Mouse (Mus musculus) yolk sac, embryonic 10.5 days (tissue): ENCODE measurements around the gene Arsg.

Source experiments
- DNase-seq: peaks from one replicate; pipeline ENCODE4 v3.0.0-alpha.2; 2017; ENCODE audit warnings: low spot score

Arsg gene

DNA sequence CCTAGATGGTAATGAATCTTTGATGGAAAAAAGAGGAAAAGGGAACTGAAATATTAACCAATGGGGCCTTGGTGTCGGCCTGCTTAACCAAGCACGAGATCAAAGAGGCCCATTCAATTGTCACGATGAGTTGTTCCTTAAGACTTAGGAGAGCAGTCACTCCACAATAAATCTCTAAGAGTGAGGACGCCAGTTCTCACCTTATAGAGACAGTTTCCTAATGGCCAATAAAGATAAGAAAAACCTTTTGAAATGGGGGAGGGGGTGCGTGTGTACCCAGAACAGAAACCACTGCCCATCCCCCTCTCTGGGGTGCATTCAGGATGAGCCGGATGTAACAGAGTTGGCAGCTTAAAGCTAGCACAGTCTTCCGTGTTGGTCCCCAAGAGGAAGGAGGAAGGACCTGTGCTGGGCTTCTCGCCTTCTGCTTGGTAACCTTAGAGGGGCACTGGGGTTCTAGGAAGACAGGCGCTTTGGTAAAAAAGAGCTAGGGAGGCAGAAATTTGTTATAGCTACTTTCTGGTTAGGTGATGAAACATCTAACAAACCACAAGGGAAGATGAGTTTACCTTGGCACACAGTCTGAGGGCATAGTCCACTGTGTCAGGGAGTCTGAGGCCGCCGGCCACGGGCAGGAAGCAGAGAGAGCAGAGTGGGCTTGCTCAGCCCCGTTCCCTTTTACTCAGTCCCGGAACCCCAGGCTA is 22.7 kb downstream of the Arsg start:
- DNase-seq, result no peak

DNA sequence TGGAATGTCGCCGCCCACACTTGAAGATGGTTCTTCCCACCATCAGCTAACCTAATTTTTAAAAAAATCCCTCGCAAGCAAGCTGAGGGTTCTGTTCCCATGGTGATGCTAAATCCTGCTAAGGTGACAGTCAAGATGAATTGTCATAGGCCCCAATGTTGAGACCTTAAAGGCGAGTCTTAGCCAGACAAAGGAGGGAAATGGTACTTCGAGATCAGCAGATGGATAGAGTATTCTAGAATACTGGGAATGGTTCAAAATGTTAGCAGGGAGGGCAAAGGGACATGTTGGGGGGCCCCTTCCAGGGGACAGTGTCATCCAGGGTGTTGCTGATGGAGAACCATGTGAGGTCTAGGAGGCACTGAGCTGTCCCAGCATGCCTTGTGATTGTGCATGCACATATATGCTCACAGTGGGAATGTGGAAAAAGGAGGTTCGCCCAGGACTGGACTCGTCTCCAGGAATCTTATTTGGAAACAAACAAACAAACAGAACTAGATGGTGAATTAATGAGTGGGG is 23.4 kb downstream of the Arsg start:
- no peak for DNase-seq

DNA sequence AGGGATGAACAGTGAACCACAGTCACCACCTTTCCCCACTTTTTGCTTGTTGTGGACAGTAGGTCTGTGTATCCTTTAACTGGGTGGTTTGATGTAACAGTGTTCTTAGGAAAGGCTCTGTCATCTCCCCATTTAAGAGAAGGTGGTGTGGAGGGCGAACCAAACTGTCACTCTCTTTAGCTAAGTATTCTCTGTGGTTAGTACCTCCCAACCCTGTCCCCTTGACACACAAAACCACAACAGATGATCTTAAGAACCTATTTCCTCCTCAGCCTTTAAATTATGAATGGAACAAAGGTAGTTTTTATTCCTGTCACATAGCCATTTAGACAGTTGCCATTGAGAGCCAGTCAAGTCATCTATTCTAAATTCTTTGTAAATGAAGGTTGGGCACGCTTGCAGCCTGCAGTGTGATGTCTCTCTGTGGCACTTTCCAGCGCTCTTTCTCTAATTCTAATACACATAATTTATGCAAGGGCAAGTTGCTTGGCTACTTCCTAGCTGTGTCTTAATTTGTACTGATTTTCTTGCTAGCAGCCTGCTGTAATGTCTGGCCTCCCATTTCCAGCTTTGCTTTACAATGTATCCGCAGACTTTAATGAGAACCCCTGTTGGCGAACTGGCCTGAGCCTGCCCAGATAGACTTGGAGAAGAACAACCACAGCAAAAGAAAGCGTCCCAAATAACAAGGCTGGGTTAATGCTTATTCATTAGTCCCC is 24.0 kb downstream of the Arsg start:
- no peak for DNase-seq

DNA sequence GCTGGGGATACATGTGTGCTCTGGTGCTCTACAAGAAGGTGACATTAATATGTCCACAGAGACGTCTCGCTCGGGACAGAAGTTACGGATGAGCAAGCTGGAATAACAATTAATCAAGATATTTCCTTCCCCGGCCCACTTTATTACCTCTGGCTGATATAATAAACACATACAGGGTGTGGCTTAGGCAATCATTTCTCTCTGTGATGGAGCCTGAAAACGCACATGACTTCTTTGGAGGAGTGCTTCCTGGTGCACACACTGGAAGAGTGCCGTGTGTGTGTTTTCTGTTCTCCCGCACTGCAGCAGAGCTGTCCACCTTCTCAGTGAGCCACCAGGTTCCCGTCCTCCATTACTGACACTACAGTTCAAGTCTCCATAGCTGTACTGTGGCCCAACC is 24.8 kb downstream of the Arsg start:
- no peak for DNase-seq

DNA sequence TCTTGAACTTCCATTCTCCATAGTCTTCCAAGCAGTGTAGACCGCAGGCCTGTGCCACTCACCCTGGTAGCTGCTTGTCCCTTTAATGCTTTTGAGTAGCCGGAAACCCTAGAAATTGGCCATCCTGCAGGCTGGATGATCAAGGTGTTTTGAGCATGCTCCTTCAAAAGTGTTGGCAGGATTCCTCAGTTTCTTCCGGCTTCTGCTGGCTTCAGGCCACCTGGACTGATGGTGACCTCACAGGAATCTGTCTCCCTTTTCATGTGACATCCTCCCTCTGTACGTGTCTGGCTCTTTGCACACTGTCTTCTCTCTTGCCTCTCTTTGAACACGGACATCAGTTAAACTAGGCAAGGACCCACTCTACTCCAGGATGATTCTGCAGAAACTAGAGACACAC is 27.0 kb downstream of the Arsg start:
- no peak for DNase-seq

DNA sequence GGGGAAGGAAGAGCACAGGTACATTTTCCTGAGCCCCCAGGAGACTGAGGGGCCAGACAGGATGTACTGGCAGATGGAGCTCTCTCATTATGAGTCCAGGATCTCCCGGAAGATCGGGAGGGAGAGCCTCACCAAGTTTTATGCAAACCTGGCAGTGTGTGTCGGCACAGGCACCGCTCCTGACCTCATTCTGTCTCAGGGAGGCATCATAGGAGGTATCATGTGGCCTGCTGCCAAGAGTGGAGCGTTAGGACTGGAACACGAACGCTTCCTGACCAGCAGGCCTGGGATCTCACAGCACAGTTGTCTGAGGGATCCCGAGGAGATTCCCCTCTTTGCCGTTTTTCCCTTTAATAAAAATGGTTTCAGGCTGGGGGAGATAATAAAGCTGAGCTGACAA is 31.8 kb downstream of the Arsg start:
- DNase-seq, result no peak

DNA sequence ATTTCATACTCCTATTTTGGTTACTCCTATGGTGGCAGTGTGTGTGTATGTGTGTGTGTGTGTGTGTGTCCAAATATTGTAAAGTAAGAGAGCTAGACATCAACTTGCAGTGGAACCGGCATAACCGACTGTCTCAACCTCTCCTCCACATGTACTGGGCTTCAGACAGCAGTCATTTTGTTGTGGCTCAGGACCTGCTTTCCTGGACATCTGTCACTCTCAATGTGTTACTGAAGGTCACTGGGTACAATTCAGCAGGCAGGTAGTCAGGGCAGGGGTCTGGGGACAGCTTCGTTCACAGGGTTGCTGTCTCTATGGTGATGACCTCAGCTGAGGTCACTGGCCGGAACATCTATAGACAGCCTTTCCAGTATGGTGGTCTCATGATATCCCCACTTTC is 32.6 kb downstream of the Arsg start:
- DNase-seq, result no peak

DNA sequence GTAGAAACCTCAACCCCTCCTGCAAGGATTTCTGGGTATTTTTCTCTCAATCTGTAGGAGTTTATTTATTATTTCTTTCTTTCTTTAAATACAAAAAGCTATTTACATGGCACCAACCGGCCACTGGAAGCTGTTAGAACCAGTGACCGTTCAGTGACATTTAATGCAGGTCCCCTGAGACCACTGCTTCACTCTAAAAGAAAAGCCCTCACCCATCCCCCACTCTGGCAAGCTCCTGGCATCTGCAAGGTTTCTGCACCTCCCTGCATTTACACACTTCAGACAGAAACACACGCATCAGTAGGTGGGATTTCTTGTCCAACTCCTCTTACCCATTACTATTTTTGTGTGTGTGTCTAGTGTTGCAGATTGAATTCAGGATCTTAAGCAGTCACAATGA is 33.9 kb downstream of the Arsg start:
- no peak for DNase-seq

DNA sequence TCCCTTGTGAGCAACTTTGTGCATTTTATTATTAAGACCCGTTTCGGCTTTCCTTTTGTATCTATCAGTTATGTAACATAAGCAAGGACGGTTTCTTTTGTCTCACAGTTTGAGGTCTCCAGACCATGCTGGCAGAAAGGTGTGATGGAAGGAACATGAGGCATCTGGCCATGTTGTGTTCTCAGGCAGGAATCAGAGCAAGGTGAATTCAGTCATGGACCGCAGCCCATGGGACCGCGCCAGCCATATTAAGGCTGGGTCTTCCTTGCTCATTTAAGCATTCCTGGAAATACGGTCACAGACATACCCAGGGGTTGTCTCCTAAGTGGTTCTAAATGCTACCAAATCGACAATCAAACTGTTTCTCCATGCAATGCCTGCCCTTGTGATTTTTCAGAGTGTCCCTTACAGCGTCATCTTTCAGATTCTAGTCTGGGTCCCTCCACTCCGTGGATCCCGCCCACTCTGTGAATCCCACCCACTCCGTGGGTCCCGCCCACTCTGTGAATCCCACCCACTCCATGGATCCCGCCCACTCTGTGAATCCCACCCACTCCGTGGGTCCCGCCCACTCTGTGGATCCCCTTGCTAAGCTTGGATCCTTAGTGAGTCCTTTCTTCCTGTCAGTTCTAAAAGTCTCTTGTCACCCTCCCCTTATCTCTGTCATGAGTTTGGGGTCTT is 40.0 kb downstream of the Arsg start:
- DNase-seq, result no peak

DNA sequence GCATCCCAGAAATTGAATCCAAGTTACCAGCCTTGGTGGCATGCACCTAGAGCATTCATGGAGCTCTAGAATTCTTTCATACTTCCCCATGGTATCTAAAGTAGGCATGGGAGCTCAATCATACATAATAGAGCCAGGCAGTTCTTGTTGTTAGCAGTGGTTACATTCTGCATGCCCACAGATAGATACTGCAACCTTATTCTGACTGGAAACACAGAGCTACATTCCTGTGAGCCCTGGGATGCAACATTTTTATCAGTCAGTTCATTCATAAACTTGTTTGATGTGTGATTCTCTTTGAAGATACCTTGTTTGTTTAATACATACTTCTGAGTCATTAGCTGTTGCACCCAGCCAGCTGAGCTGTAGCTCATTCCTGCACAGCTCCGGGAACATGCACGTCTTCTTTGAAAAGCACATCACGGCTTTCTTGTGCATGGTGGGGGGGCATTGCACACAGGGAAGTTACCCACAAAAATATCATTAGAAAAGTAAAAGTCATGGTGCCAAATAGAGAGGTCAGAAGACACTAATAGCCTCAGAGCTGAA is 41.0 kb downstream of the Arsg start:
- DNase-seq, result no peak

DNA sequence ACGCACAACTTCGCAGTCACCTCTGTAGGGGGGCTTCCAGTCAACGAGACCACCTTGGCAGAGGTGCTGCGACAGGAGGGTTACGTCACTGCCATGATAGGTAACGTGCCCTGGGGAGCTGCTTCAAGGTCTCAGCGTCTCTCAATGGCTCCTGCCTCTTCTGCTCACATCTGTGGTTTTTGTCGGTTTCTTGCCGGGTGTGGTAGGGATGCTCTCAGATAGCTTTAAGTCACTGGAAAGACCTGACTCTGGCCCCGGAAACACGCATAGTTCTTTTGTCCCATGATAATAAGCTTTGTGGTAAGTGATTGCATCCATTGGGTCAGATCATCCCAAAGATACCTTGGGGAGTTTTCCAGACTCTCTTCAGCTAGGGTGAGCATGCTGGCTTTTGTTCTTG is 44.2 kb downstream of the Arsg start:
- no peak for DNase-seq

DNA sequence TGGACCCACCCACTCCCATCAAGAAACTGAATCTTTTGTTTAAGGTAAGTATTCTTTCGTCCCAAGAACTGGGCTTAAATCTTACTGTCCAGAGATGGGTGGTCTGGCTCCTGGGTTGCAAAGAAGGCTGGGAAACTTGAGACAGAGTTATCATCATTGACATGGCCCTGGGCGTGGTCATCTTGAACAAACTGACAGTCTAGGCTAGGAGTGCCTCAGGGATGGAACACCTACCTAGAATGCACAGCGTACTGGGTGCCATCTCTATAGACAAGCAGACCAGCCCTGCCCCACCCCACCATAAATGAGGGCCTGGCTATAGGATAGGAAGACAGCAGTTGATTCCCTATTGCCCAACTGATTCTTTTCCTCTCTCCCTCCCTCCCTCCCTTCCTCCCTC is 44.6 kb downstream of the Arsg start:
- no peak for DNase-seq

DNA sequence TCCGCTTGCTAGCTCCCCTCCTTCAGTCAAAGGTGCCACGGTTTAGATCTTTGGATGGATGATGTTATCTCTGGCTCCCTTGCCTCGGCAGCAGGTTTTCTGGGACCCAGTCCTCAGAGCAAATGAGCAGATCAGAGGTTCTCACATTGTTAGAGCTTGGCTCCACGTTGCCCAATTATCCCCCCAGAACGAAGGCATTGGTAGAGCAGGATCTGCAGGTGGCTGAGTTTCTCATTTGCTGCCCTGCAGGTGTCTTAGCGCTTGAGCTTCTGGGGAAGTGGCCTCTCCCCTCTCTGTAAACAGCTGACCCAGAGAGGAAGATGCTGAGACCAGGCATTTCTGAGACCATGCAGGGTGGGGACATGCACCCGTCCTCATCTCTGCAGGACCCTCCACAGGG is 47.8 kb downstream of the Arsg start:
- no peak for DNase-seq

DNA sequence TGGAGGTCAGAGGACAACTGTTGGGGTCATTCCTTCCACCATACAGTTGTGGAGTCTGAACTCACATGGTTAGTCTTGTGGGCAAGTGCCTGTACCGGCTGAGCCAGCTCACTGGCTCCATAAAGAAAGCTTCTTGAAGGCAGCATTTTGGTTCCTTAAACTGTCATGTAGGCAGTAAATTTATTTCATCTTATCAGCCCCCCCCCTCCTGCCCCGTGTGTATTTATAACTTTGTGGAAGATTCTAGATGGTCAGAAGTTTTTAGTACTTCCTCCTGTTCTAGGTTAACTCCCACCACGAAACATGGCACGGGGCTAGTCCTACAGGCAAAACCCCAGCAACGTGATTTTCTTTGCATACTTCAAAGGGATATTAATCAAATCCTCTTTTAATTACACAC is 51.7 kb downstream of the Arsg start:
- DNase-seq, result no peak

DNA sequence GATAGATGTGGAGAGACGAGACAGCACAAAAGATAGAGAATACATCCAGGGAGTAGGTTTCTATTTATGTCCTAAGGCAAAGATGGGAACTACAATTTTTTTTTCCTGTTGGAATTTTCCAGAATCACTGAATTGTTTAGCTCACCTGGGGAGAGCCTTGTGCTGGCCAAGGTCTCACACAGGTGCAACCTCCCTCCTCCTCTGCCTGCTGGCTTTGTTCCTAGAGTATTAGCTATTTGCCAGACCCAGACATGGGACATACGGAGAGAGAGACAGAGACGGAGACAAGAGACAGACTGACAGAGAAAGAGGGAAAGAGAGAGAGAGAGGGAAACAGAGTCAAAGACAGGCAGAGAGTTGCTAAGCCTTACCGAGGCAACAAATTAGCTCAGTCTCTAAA is 52.4 kb downstream of the Arsg start:
- DNase-seq, result no peak

DNA sequence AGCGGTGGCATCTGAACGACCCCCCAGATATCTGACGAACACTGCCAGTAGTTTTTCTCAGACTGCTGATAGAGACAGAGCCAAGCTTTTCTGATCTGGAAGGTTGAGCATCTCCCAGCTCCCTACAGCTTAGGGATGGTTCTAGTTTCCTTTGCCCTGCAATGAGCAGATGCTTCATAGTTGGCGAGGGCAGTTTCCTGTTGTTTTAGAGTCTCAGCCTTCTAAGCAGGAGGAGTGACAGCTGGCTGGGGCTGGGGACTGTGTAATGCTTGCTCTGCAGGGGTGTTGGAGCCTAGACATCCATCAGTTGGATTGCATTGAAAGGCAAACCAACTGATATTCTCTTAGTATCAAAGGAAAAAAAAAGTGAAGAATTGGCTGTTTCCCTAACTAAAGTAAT is 56.9 kb downstream of the Arsg start:
- DNase-seq, result no peak

DNA sequence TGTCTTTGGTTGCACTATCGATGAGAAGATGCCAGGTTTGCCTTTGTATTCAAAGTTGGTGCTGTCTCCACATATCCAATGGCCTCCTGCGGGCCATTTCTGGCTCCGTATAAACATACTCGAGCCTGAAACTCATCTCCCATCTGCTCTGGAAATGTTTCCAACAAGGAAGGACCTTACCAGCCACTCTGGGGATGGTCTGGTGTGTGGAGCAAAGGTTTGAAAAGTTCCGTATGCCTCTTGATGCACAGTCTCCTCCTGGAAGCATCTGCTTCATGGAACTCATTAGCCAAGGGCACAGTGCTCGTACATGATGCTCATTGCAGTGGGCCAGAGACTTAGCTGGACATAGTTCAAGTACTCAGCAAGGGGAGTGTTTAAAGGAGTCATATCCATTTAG is 62.8 kb downstream of the Arsg start:
- no peak for DNase-seq

DNA sequence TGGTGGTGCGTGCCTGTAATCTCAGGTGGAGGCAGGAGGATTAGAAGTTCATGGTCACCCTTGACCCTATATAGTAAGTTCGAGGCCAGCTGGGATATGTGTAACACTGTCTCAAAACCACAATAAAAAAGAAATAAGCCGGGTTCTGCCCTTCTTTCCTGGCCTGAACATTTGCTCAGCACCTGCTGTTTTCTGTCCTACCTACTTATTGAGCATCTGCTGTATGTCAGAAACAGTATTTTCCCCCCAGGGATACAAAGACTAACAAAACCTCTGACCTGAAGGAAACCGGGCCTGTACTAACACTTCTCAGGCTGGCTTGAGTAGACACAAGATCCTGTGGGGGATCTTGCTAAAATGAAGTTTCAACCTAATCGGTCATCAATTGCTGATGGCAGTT is 63.8 kb downstream of the Arsg start:
- DNase-seq, result no peak

DNA sequence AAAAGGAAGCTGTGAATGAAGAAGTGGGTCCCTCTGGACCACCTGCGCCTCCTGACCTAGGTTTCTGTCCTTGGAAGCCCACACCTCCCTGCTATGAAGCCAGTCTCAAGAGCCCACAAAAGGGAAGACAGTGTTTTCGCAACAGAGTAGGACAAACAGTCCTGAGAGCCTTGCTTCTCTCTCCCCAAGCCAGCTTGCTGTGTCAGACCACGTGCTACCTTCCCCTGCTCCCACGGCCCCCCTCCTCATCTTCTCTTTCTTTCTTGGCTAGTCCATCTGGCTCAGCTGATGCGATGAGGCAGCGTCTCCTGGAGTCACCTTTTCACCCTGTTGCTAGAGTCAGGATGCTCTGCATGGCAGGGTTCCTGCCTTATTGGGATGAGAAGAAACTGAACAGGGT is 66.1 kb downstream of the Arsg start:
- DNase-seq, result no peak

DNA sequence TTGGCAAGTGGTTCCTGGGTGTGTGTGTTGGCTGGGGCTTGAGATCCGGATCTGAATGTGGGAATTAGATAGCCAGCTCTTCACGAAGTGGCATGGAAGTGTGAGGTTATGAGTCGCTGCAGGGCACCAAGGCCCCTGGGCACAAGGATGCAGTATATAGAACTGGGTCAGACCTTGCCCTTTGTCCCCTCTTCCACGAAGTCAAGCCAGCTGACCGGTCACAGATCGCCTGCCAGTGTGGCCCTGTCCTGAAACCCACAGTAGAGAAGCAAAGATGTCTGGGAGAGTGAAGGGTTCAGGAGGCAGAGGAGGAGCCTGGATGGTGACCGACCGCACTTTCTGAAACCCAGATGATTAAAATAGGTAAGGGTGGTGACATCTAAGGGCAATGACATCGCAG is 70.3 kb downstream of the Arsg start:
- no peak for DNase-seq

DNA sequence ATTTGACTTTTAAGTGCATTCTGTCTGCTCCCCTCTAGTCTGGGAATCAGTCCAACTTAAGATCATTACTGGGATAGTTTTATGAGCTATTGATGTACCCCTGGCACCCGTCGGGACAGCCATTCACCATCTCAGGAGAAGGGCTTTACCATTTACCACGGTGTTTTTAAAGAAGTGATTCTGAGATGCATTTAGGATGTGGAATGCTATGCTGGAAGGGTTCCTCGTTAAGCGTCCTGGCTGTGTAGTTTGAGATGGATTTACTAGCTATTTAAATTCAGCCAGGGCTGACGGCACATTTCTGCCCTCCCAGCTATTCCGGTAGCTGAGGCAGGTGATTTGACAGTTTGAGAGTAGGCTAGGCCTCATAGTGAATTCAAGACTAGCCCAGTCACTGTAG is 71.3 kb downstream of the Arsg start:
- no peak for DNase-seq

DNA sequence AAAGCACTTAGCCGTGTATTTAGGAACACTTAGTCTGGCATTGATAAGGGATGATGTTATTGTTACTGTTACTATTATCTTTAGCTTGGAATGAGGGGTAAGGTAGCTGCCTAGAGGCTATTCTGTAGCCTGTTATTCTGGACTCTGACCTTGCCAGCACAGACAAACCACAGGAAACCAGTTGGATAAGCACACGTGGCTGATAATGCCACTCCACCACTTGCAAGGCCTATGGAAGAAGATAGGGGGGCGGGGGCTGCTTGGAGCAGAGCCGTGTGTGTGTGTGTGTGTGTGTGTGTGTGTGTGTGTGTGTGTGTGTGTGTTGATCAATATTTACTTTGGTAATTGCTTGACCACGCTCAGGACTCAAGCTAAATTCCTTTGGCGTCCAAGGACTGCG is 72.1 kb downstream of the Arsg start:
- peak; percentile 61 for DNase-seq

DNA sequence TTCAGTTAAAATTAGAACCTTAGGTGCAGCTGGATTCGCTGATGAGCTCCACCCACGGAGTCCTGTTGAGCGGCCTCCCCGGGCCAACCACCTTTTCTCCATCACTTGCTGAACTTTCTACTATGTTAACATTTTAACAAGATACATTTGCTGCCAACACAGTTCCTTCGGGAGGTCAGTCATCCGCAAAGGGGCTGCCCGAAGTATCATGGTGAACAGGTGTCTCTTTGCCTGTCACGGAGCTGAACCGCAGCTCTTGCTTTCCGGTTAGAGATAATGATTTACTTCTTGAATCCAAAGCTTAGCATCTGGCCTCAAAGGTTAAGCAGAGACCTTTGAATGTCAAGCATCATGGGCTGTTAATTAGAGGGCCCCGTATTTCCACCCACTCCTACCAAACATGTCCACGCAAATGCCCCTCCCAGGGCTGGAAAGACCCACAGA is 72.5 kb downstream of the Arsg start:
- peak; percentile 58 for DNase-seq
